Mouse (Mus musculus) embryonic facial prominence, embryonic 14.5 days (tissue): ENCODE data around the gene Smarcd1. TPM values are rescaled to one million over a fixed set of nuclear protein-coding genes. Genes with fewer than 3 reads are reported as not detected.

Source experiments
- ATAC-seq: fragments of 200-750 bp; cut with Nextera tagmentation; 2 replicates; pipeline ENCODE4 v1.8.0; 2017; ENCODE audit warnings: low read depth, moderate number of reproducible peaks, moderate TSS enrichment
- DNase-seq: peaks from one replicate; pipeline ENCODE4 v3.0.0-alpha.2; 2015; ENCODE audit warnings: low spot score
- H3K27ac ChIP-seq: fragments of 300-500 bp; sonication (generic); replicated peaks from 2 replicates; pipeline ENCODE4 v1.5.1; 2014; ENCODE audit warnings: low read depth, mild to moderate bottlenecking, low read length, moderate library complexity
- H3K27me3 ChIP-seq: fragments of 300-500 bp; sonication (generic); replicated peaks from 2 replicates; pipeline ENCODE4 v1.6.1; 2014; ENCODE audit warnings: low read length; ENCODE audit not compliant: control insufficient read depth, insufficient read depth
- H3K36me3 ChIP-seq: fragments of 300-500 bp; sonication (generic); 2 replicates; pipeline ENCODE4 v1.6.1; 2014; ENCODE audit warnings: low read length, mixed read lengths; ENCODE audit not compliant: control insufficient read depth, insufficient read depth
- H3K4me1 ChIP-seq: fragments of 300-500 bp; sonication (generic); 2 replicates; pipeline ENCODE4 v1.6.1; 2014; ENCODE audit warnings: antibody characterized with exemption, low read length; ENCODE audit not compliant: control insufficient read depth, insufficient read depth
- H3K4me2 ChIP-seq: fragments of 300-500 bp; sonication (generic); 2 replicates; pipeline ENCODE4 v1.6.1; 2014; ENCODE audit warnings: low read depth, mild to moderate bottlenecking, low read length, moderate library complexity, mixed read lengths
- H3K4me3 ChIP-seq: fragments of 300-500 bp; sonication (generic); 2 replicates; pipeline ENCODE4 v1.5.1; 2014; ENCODE audit warnings: low read depth, mild to moderate bottlenecking, low read length
- H3K9ac ChIP-seq: fragments of 300-500 bp; sonication (generic); 2 replicates; pipeline ENCODE4 v1.6.1; 2014; ENCODE audit warnings: low read depth, mild to moderate bottlenecking, low read length, moderate library complexity, mixed read lengths
- H3K9me3 ChIP-seq: fragments of 300-500 bp; sonication (generic); 2 replicates; pipeline ENCODE4 v1.6.1; 2016; ENCODE audit warnings: low read length; ENCODE audit not compliant: control insufficient read depth
- WGBS: fragments of 180-500 bp; shearing (Covaris S2); extraction: QIAGEN DNeasy Blood & Tissue Kit; methylation state at CpG from one replicate; pipeline ENCODE4 v1.1.7; 2014; 5-methylcytosine and 5-hydroxymethylcytosine counted together
- polyA plus RNA-seq: library from polyadenylated mRNA; unstranded; fragments of >200 nt; fragmentation: Nextera tagmentation; extraction: Ambion mirVana; gene quantifications from 2 replicates; pipeline ENCODE4 v1.2.1, GENCODE M21; 2014

Smarcd1 gene
- polyA plus RNA-seq, 1 experiment from 2014 or later, result 27.9 TPM

DNA sequence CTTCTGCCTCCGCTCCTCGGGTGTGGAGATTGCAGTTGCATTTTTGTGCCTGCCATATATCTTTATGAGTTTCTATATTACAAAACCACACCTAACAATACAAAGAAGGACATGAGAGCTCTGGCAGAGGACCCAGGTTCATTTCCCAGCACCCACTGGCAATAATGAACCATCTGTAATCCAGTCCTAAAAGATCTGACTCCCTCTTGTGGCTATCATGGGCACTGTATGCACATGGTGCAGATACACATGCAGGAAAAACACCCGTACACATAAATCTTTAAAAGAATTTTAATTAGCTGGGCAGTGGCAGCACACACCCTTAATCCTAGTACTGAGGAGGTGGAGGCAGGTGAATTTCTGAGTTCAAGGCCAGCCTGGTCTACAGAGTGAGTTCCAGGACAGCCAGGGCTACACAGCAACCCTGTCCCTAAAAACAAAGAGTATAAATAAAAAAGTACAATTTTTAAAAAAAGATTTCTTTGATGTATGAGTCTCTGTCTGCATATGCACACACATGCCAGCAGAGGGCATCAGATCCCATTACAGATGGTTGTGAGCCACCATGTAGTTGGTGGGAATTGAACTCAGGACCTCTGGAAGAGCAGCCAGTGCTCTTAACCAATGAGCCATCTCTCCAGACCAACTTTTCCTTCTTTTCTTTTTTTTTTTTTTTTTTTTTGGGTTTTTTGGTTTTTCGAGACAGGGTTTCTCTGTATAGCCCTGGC lies 27.3 kb downstream of the Smarcd1 start:
- no peak for ATAC-seq
- H3K27ac ChIP-seq, result no peak overlapping the region
- H3K4me2 ChIP-seq, result no peak overlapping the region
- peaks cover 56% of the 10 kb centered on the region for H3K36me3 ChIP-seq
- 93% methylated on average over 3 of the region's 4 CpGs for WGBS
- no peak overlapping the region for H3K9ac ChIP-seq
- H3K4me1 ChIP-seq, result peaks cover 4% of the 10 kb centered on the region
- H3K9me3 ChIP-seq, result 0 out of 2 replicates have a peak, but pooled peaks cover 6% of the 10 kb centered on the region
- DNase-seq, result no peak
- H3K27me3 ChIP-seq, result no peaks in the 10 kb centered on the region
- H3K4me3 ChIP-seq, result no peak overlapping the region

GRCm38 (mm10) chr15:99731167-99731566 lies 29.2 kb downstream of the Smarcd1 start:
- Histone ChIP-seq H3K27me3 (no peaks in the 10 kb centered on the region), H3K9me3 (0 out of 2 replicates have a peak, but pooled peaks cover 6% of the 10 kb centered on the region), H3K4me3 (no peak overlapping the region), H3K9ac (no peak overlapping the region), H3K4me1 (peaks cover 4% of the 10 kb centered on the region; the same call in 1 of the 2 replicates), H3K36me3 (peaks cover 73% of the 10 kb centered on the region), H3K27ac (no peak overlapping the region), H3K4me2 (no peak overlapping the region)
- DNase-seq (no peak), ATAC-seq (no peak)
- WGBS, result 93% methylated on average over 2 of the region's 2 CpGs

GRCm38 (mm10) chr15:99731678-99732077 lies 29.7 kb downstream of the Smarcd1 start:
- DNase-seq (no peak), ATAC-seq (no peak)
- Histone ChIP-seq H3K9me3 (0 out of 2 replicates have a peak, but pooled peaks cover 6% of the 10 kb centered on the region), H3K4me3 (no peak overlapping the region), H3K9ac (no peak overlapping the region), H3K36me3 (peaks cover 78% of the 10 kb centered on the region), H3K27ac (no peak overlapping the region), H3K4me2 (no peak overlapping the region), H3K27me3 (no peaks in the 10 kb centered on the region), H3K4me1 (peaks cover 1% of the 10 kb centered on the region; the same call in 1 of the 2 replicates)
- WGBS, result 95% methylated on average over 3 of the region's 3 CpGs

DNA sequence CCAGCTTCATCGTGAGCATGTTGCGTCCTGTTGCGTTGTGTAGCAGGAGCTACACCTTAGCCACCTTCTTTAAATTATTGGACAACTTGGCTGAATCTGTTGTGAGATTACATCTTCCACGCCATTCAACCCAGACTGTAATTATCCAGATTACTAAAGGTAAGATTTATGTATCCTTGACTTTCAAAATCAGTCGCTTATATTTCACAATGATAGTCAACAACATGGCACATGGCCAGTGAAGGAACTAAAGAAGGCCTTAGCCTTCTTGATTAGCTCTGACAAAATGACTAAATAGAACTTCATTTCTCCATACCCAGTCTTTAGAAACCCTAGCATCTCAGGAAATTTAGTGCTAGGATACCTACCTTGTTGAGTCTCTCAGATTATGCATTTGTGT lies 31.3 kb downstream of the Smarcd1 start:
- no peaks in the 10 kb centered on the region for H3K4me1 ChIP-seq
- no peaks in the 10 kb centered on the region for H3K27me3 ChIP-seq
- DNase-seq (no peak), ATAC-seq (no peak)
- no peak overlapping the region for H3K4me3 ChIP-seq
- H3K4me2 ChIP-seq, result no peak overlapping the region
- no peak overlapping the region for H3K27ac ChIP-seq
- no peak overlapping the region for H3K9ac ChIP-seq
- H3K36me3 ChIP-seq, result peaks cover 83% of the 10 kb centered on the region
- WGBS, result 92% methylated on average over 5 of the region's 5 CpGs
- H3K9me3 ChIP-seq, result 0 out of 2 replicates have a peak, but pooled peaks cover 6% of the 10 kb centered on the region

GRCm38 (mm10) chr15:99735631-99736030 lies 33.7 kb downstream of the Smarcd1 start:
- no peak for ATAC-seq
- Histone ChIP-seq H3K4me2 (no peak overlapping the region), H3K36me3 (peaks cover 87% of the 10 kb centered on the region)

DNA sequence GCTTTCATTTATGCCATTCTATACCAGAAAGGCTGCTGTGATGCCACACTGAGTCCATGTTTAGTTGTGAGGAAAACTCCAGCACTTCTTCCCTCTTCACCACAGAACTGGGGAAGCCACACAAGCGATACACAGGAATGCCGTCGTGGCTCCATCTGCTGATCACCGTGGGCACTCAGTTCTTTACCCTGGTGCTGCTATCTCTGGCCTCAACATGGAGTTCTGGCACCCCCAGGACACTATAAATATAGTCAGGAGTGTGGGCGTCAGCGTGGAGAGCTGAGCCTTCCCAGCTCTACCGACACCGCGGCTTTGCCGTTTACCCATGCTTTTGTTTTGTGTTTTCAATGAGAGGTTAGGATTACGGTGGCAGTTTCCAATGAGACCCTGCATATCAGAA lies 34.7 kb downstream of the Smarcd1 start:
- Histone ChIP-seq H3K9ac (no peak overlapping the region), H3K9me3 (no peaks in the 10 kb centered on the region), H3K27me3 (no peaks in the 10 kb centered on the region), H3K4me2 (no peak overlapping the region), H3K4me1 (no peaks in the 10 kb centered on the region), H3K4me3 (no peak overlapping the region), H3K36me3 (peaks cover 92% of the 10 kb centered on the region), H3K27ac (no peak overlapping the region)
- DNase-seq (no peak), ATAC-seq (no peak)
- 89% methylated on average over 11 of the region's 11 CpGs for WGBS

More at GRCm38 (mm10) chr15:99735631-99736030, 33.7 kb downstream of the Smarcd1 start:
- no peak for DNase-seq
- H3K4me1 ChIP-seq, result no peaks in the 10 kb centered on the region
- no peaks in the 10 kb centered on the region for H3K27me3 ChIP-seq
- no peak overlapping the region for H3K9ac ChIP-seq
- no peak overlapping the region for H3K4me3 ChIP-seq
- no peak overlapping the region for H3K27ac ChIP-seq
- WGBS, result 96% methylated on average over 2 of the region's 2 CpGs
- H3K9me3 ChIP-seq, result no peaks in the 10 kb centered on the region

DNA sequence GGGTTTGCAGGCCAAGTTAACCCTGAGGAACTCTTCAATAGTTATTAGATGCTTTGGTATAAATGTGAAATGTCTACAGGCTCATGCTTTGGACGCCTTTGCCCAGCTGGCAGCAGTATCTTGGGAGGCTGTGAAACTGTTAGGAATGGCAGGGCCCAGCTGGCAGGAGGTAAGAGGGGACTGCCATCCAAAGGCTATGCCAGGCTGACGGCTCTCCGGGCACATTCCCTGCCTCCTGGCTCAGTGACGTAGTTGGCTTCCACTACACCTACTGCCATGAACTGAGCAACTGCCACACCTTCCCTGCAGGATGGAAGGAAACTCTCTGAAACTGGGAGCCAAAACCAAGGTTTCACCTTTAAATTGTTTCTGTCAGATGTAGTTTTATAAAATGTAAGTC lies 38.3 kb downstream of the Smarcd1 start:
- no peaks in the 10 kb centered on the region for H3K9me3 ChIP-seq
- DNase-seq (no peak), ATAC-seq (no peak)
- H3K27ac ChIP-seq, result no peak overlapping the region
- no peaks in the 10 kb centered on the region for H3K4me1 ChIP-seq
- 93% methylated on average over 4 of the region's 4 CpGs for WGBS
- H3K4me3 ChIP-seq, result no peak overlapping the region
- H3K27me3 ChIP-seq, result no peaks in the 10 kb centered on the region
- peaks cover 90% of the 10 kb centered on the region for H3K36me3 ChIP-seq
- no peak overlapping the region for H3K9ac ChIP-seq
- no peak overlapping the region for H3K4me2 ChIP-seq

GRCm38 (mm10) chr15:99754204-99754603 lies 52.3 kb downstream of the Smarcd1 start:
- ATAC-seq (no peak), DNase-seq (no peak)
- H3K36me3 ChIP-seq, result 0 out of 2 replicates have a peak, but pooled peaks cover 5% of the 10 kb centered on the region
- H3K27ac ChIP-seq, result no peak overlapping the region
- 69% methylated on average over 3 of the region's 3 CpGs for WGBS
- no peaks in the 10 kb centered on the region for H3K9me3 ChIP-seq
- no peak overlapping the region for H3K4me3 ChIP-seq
- H3K4me2 ChIP-seq, result no peak overlapping the region
- H3K4me1 ChIP-seq, result no peaks in the 10 kb centered on the region
- H3K27me3 ChIP-seq, result no peaks in the 10 kb centered on the region
- H3K9ac ChIP-seq, result no peak overlapping the region
